Mouse (Mus musculus) small intestine, adult 2 months (tissue): ENCODE results near the gene Mpzl3.
"Not testable (repeated sequence)": the region's sequence is repeated elsewhere in the genome, so short reads cannot be mapped to it uniquely, and the experiment has no call there.

Source experiments
- CTCF ChIP-seq: fragments of 200-500 bp; IDR thresholded peaks from 2 replicates; pipeline ENCODE4 v1.5.1; 2012; ENCODE audit warnings: low read depth, mild to moderate bottlenecking, control low read depth, inconsistent platforms, low read length, moderate library complexity, mixed read lengths; ENCODE audit not compliant: insufficient replicate concordance, insufficient read length; ENCODE audit errors: extremely low read depth
- POLR2A ChIP-seq: fragments of 200-500 bp; IDR thresholded peaks from 2 replicates; pipeline ENCODE4 v1.6.1; 2012; ENCODE audit warnings: low read depth, mild to moderate bottlenecking, control low read depth, inconsistent platforms, low read length, moderate library complexity

DNA sequence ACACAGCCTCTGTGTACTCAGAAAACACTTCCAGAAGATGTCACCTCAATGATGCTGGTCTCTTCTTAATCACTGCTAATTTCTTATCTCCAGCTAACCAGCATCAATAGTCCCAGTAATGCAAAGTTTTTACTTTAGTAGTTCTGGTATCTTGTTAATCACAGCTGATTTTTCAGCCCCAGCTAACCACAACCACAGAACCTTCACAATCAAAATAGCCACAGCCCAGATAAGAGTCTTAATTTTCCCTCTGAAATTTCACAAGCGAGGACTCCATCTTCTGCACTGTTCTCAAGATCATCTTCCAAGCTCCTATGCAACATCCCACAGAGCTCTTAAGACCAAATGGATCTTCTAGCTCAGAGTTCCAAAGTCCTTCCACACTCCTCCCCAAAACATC is 17.2 kb upstream of the Mpzl3 start:
- TF ChIP-seq POLR2A, CTCF: not testable (repeated sequence)
